Mouse (Mus musculus) mesoderm, embryonic 11.5 days (tissue): ENCODE results near the gene Zscan21.
A peak's percentile ranks its signal among the peaks of the same experiment; 100 is the strongest.
"Not testable (repeated sequence)": the region's sequence is repeated elsewhere in the genome, so short reads cannot be mapped to it uniquely, and the experiment has no call there.

Experiments
- DNase-seq: peaks from one replicate; pipeline ENCODE4 v3.0.0-alpha.2; 2012; ENCODE audit warnings: low read depth, low spot score

Zscan21 gene

DNA sequence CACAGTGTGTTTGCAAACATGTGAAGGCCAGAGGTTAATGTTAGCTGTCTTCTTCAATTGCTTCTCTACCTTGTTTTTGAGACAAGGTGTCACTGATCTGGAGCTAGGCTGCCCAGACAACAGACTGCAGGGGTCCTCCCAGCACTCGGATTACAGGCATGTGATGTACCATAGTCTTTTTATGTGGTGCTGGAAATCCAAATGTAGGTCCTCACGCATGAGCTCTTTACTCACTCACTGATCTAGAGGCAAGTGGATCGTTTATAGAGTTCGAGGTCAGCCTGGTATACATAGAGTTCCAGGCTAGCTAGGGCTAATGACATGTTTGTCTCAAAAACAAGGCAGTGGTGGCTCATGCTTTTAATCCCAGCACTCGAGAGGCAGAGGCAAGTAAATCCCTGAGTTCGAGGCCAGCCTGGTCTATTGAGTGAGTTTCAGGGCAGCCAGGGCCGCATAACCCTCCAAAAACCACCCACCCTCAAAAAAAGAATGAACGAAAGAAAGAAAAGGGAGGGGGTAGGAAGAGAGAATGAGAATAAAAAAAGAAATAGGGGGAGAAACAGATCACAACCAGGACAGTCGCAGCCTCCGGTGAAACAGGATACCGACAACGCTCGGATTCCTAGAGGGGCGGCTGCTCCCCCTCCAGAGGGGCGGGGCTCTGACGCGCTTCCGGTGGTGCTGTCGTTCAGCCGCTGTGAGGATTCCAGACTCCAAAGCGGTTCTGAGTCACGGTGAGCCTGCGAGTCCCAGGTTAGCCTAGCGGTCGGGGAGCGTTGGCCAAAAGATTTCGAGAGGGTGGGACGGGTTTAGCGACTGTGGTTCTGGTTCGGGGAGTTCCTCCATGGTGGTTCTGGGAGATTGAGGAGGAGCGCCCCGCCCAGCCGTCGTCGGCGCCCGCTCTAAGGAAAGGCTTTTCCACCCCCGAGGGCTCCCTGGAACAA, at the start of gene Zscan21:
Gene Zscan21 (plus strand): TSS at position 649 of the 944 bp plus-strand sequence.
- DNase-seq: peak; percentile 91

DNA sequence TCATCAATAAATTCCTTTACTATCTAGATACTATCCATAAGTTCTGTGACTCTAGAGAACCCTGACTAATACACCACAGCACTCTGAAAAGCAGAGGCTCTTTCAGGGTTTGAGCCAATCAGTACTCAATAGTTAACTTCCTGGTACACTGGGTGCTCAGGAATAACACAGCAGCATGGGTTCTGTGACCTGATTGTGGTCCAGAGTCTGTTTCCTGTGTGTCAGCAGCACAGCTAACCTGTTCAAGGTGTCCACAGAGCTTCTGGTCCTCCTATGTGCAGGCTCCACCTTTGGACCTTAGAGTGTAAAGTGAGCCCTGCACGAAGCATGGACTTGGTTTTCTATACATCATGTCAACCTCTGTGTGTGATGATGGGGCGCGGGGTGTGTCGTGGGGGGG, 42.9 kb upstream of the Zscan21 start:
- DNase-seq: no peak

DNA sequence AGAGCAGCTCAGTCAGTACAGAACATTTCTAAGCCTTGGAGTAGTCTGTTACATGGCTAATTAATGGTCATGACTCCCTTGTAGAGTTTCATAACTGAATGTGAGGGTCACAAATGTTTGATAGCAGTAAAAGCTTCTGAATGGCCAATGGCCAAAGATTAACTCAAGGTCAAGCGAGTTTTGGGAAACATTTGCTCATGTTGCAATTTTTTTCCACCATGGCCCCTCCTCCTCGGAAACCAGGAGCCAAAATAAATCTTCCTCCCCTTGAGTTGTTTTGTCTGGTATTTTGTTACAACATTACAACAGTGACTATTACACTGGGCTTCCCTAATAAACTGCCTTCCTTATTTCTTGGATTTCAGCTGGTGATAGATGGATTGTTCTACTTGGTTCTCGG, 41.0 kb upstream of the Zscan21 start:
- no peak for DNase-seq

DNA sequence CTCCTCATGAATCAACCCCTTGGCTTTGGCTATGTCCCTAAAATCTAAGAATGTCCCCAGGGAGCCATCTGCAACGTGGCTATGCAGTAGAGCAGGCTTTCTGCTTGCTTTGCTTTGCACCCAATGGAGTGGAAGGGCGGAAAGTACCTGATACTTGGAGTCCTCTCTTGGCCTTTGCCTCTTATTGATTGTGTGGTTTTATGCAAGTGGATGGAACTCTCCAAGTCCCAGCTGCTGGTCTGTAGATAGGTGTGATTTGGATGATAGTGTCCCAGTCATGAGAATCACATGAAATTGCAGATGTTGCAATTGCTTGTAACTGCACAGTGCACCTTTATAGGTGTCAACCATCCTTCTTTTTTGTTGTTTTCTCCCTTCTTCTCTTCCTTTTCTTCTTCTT, 40.6 kb upstream of the Zscan21 start:
- no peak for DNase-seq

DNA sequence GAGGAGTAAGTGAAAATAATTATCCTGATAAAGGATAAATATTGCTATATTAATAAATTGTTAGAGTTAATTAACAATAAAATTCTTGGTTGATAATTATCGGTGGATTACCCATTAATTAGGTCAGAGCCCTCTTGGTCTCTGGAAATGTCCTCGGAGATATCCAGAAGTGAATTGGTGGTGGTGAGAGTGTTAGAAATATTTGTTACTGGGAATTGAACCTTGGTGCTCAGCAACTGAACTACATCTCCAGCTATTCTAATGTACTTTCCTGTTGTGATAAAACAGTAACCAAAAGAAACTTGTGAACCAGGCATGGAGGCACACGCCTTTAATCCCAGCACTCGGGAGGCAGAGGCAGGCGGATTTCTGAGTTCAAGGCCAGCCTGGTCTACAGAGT, 36.2 kb upstream of the Zscan21 start:
- DNase-seq: no peak

DNA sequence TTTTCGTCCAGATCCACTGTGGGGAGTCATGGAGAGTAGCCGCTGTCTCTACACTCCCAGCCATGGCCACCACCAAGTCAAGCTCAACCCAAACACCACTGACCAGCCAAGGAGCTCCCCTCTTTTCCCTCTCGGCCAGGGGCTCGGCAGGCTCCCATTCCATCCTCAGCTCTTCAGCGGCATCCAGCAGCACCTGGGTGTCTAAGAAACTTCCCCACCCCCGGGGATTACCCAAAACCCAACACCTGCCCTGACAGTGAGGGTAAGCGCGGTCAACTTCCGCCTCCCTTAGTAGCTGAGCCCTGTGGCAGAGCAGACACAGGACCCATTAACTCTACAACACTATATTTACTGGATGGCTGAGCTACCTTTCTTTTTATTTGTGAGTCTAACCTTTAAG, 35.3 kb upstream of the Zscan21 start:
- no peak for DNase-seq

DNA sequence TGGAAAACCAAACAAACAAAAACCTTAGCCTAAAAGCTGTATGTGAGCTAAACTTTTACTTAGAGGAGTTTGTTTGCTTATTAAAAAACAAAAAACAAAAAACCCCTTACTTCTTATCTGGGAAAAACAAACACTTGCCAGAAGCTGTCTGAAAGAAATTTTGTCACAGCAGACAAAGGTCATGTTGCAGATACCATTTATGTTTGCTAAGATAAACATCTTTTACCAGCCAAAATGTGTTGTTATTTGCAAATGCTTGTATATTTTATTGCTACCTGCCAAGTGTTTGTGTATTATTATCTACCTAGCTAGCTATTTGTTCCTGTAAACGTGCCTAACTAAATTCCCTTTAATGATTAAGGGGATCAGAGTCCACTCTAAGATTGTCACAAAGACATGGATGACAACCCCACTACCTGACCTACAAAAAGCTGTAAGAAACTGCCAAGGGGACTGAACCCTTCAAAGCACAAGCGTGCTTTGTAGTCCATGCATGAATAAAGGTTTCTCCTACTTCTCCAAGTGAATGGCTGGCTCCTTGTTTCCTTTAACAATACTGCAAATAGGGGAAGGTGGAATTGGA, 33.3 kb upstream of the Zscan21 start:
- DNase-seq: no peak

DNA sequence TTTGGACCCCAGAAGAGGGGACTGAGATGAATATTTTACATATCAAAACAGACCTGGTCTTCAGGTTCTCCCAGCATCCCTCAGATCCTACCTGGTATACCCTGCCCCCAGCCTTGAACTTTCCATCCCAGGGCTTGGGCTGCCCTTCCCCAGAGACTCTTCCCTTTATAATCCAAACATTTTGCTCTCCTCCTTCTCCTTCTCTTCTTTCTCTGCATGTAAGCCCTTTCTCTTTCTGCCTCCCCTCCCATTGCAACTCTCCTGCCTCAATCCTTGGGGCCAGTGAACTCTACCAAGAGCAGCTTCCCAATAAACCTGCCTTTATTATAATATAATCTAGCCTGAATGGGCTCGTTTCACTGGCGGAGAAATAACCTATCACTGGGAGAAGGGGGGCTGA, 32.8 kb upstream of the Zscan21 start:
- no peak for DNase-seq

DNA sequence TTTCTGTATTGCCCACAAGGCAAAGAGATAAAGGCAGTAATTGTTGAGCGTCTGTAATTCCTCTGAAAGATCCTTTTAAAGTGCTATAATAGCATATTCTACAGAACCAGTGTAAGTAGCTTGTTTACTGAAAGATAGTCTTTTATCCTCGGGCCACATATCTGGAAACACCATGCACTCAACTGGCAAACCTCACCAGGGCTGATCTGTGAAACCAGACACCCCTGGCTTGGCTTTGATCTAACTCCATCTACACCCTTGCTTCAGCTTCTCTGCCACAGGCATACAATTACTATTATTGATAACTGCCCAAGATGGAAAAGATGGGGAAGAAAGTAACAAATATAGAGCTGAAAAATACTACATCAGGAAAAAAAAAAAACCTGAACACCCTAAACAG, 32.2 kb upstream of the Zscan21 start:
- no peak for DNase-seq

DNA sequence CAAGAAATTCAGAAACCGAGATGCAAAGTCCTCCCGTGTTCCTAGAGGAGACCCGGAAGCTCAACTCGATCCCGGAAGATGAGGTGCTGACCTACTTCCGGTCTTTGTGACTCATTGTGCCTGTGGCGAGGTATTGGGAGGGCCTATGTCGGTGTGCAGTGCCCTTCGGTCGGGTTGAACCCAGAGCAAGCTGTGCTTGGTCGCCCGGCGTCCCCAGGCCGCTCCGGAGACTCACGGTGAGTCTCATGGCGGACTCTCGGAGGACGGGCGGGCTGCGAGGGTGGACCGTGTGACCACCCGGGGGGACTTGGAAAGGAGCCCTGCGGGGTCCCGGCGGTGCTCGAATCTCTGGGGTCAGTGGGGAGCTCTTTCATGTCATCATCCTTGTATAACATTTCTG, 31.7 kb upstream of the Zscan21 start, which contains the start of gene Zkscan1:
Gene Zkscan1 (plus strand): TSS at position 89 of the 400 bp plus-strand sequence.
- DNase-seq: peak; percentile 92

DNA sequence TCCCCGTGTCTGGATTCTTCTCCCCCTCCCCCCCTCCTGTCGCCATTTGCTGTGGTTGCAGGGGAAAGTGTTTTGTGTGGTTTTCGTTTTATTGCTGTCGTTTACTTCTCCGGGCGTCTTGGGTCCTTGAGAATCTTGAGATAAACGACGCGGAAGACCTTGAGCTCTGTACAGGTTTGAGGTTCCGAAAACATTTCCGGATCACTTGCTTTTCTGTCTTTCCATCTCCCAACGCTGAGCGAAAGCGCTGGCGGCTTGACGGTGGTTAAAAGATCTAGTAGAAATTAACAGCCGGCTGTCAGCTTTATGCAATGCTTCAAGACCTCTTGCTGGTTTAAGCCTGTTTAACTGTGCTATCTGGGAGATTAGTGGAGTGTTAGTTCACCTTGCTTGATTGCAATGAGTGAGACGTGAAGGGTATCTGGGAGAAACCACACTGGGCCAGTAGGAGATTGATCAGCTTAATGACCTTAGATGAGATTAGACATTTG, 31.2 kb upstream of the Zscan21 start:
- peak; percentile 14 for DNase-seq

DNA sequence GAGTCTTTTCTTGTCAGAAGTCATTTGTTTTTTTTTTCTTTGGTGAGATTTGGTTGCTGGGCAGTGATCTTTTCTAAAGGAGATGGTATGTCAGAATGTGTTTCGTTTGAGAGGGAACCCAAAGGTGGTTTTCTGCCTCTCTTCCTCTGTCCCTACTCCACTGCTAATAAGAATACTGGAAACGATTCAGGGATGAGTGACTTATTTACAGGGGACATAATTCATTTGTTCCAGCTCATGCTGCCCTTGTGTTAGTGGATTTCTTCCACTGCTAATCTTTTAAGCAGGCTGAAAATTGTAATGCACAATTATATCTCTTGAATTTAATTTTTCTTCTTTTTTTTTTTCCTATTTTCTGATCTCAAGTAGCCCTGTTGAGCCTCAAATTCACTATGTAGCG, 29.9 kb upstream of the Zscan21 start:
- no peak for DNase-seq

DNA sequence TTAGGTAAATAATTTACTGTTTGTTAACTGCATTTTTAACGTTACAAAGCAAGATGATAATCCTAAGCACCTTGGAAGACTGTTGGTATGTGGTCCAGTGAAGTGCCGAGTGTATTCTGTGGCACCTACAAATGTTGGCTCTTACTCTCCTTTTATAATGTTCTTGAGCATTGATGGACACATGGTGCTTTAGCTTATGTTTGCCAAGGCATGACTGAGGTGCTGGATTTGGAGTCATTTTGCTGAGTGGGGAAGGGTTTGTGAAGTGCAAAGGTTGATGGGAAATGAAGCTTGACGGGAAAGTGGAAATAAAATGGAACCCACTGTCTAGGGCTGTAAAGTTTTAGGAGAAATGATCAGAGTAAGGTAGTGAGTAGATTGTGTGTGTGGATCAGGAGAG, 28.3 kb upstream of the Zscan21 start:
- no peak for DNase-seq

DNA sequence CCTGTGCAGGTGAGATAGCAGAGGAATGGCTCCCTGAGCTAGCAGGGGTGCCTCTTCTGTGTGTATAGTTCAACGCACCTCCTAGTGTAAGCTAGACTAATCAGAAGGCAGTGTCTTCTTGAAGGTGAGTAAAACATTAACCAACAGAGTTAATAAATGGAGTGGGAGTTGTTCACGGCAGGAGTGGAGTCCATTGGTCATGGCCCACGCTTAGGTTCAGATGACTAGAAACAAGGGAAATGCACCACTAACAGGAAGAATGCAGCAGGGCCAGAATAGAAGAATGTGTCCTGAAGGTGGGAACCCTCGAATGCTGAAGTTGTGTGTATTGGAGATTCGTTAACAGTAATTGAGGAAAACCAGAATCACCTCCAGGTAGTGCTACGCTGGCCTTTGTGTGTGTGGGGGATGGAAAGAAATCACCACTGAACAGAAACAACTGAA, 27.6 kb upstream of the Zscan21 start:
- DNase-seq: no peak

DNA sequence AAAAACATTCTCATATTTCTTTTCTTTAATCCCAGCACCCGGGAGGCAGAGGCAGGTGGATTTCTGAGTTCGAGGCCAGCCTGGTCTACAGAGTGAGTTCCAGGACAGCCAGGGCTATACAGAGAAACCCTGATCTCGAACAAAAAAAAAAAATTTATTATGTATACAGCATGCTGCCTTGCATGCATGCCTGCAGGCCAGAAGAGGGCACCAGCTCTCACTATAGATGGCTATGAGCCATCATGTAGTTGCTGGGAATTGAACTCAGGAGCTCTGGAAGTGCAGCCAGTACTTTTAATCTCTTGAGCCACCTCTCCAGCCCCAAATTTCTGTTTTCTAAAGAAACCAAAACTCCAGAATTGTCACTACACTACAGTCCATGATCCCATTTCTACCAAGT, 26.4 kb upstream of the Zscan21 start:
- DNase-seq: no peak

DNA sequence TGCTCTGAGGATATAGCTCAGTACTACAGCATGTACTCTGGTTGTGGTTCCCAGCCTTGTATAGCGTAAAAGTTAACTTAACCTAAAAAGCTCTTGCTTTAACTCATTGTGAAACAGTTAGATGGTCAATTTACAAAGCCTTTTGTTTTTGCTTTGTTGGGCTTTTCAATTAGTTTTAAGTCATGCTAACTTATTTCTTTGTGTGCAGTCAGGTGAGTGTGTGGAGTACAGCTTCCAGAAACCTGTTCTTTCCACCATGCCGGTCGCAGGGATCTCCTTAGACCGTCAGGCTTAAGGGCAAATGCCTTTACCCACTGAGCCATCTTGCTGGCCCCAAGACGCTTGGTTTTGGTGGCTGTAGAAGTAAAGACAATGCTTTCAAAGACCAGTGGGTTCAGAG, 26.0 kb upstream of the Zscan21 start:
- no peak for DNase-seq

DNA sequence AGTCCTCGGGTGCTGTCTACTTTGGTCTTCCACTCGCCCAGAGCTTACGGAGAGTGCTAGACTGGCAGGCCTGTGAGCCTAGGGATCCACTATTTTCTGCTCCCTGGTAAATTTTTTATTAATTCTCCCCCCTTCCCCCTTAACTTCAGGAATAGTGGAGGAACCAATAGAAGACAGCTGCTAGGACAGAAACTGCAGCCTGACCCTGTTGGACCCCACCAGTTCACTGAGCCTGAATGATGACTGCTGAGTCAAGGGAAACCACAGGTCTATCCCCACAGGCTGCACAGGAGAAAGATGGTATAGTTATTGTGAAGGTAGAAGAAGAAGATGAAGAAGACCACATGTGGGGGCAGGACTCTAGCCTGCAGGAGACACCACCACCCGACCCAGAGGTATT, 23.9 kb upstream of the Zscan21 start:
- no peak for DNase-seq

DNA sequence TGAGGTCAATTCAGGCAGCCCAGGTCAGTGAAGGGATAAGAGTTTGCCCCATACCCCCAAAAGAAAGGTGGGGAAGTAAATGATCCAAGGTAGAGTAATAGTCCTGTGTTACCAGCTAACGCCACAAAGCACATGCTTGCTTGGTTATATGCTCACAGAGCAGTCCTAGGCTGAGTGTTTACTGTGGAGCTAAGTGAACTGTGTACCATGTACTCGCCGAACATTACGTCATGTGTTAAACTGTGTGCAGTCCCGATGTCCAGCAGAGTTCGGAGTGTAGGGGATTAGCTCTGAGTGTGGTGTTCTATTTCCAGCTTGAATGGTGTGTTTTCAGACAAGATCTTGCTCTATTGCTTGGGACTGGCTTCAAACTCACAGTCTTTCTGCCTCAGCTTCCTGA, 22.2 kb upstream of the Zscan21 start:
- DNase-seq: no peak

DNA sequence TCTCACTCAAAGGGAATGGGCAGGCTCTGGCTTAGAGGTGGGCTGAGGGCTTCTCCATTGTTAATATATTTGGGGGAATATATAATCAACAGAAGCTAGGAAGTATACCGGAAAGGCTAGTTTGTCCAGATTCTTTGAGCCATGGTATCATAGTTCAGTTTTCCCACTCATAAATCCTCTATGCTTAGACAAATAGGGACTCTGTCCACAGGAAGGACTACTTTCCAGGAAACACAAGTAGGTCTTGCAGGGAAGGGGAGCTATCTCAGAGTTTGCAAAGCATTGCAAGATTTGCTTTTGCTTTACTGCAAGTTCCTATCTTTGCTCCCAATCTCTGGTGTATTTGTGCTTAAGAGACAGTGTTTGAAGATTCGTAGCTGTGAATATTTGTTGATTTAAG, 11.7 kb upstream of the Zscan21 start:
- no peak for DNase-seq

DNA sequence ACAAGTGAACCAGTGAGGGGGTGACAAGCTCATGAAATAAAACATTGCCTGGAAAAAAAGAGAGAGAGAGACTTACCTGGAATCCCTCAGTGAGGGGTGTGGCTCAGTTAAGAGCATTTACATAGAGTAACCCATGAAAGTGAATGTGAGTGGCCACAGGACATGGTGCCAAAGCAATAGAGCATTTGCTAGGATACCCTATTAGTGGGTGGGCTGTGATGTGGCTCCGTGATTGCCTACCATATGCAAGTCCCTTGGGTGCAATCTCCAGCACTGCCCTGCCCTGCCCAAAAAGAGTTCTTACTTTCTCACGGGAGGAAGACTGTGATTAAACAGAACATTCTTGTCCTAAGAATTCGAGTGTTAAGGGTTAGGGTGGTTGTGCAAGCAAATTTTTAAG, 9.6 kb upstream of the Zscan21 start:
- DNase-seq: no peak

DNA sequence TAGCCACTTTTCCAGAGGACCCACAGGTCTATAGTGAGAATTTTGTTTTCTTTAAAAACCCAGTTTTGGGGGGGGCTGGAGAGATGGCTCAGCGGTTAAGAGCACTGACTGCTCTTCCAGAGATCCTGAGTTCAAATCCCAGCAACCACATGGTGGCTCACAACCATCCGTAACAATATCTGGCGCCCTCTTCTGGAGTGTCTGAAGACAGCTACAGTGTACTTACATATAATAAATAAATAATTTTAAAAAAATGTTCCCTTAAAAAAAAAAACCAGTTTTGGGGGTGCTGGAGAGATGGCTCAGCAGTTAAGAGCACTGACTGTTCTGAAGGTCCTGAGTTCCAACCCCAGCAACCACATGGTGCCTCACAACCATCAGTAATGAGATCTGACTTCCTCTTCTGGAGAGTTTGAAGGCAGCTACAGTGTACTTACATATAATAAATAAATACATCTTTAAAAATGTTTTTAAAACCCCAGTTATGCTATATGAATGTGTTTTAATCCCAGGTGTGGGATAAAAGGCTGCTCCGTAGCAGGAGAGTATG, 6.8 kb upstream of the Zscan21 start:
- DNase-seq: not testable (repeated sequence)

DNA sequence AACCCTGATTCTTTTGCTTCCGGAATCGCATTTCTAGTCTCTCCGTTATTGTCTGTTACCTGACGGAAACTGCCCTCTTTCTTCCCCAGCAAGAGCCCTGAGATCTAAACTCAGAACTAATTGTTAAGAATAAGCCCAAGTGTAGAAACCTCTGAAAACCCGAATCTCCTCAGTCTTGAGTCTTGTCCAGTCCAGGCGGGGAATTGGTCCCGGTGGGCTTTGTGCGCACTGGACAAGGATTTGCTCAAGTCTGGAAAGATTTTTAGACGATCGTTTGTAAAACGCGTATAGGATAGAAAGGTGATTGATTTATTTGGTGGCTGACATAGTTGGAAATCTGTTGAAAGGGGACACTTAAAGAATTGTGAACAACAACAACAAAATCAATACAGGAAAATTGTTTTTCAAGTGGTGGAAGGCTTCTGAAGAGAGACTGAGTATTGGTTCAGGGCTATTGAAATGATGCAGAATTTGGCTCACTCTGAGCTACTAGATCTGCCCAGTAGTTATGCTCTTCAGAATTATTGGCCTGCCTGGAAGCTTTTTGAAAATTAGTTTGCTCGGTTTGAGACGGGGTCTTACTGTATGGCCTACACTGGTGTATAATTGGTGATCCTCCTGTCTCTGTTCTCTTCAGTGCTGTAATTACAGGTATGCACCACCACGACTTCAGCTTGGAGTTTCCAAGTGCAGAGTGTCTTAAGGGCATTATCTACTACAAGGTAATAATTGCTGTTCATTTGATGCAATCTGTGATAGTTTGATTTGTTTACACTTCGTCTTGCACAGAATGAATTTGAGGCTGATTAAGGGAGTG, 704 bp downstream of the Zscan21 start:
- peak; percentile 11 for DNase-seq
